Mouse (Mus musculus) WW6 (cell line): ENCODE measurements around the gene Vmn2r67.

ENCODE experiments used
- DNase-seq: peaks from one replicate; pipeline ENCODE4 v3.0.0-alpha.2; 2013; ENCODE audit warnings: low read depth, low spot score

Gene Vmn2r67

GRCm38 (mm10) chr7:85155898-85156297 lies at the start of gene Vmn2r67:
Vmn2r67 (minus strand) TSS chr7:85155998.
- DNase-seq, result no peak

GRCm38 (mm10) chr7:85104531-85104930 lies 51.3 kb downstream of the Vmn2r67 start:
- DNase-seq, result peak; percentile 7
